Mouse (Mus musculus) cerebellum, adult 2 months (tissue): Measurements from ENCODE around the gene Tbc1d32. TPM values are rescaled to one million over a fixed set of nuclear protein-coding genes. Genes with fewer than 3 reads are reported as not detected.

Experiments used
- DNase-seq, 2 experiments: peaks; one replicate each; pipeline ENCODE4 v3.0.0; 2021
- H3K27ac ChIP-seq: fragments of 200-500 bp; 2 replicates; pipeline ENCODE4 v1.5.1; 2012; ENCODE audit warnings: low read length, control low read depth, inconsistent platforms; ENCODE audit not compliant: insufficient read depth
- H3K27me3 ChIP-seq: fragments of 200-500 bp; 2 replicates; pipeline ENCODE4 v1.6.1; 2012; ENCODE audit warnings: inconsistent platforms, mild to moderate bottlenecking, low read length, moderate library complexity; ENCODE audit not compliant: control insufficient read depth, insufficient read depth
- H3K4me1 ChIP-seq: fragments of 200-500 bp; 2 replicates; pipeline ENCODE4 v1.6.1; 2011; ENCODE audit warnings: low read length; ENCODE audit not compliant: control insufficient read depth, insufficient read depth
- H3K4me3 ChIP-seq: fragments of 200-500 bp; replicated peaks from 2 replicates; pipeline ENCODE3; 2011; ENCODE audit warnings: mild to moderate bottlenecking, low read depth, low read length, control low read depth; ENCODE audit not compliant: insufficient read depth
- CTCF ChIP-seq: fragments of 200-500 bp; IDR thresholded peaks from 2 replicates; pipeline ENCODE4 v1.5.1; 2011; ENCODE audit warnings: low read depth, mild to moderate bottlenecking, control low read depth, low read length, moderate library complexity, borderline replicate concordance; ENCODE audit not compliant: insufficient read depth
- POLR2A ChIP-seq: fragments of 200-500 bp; IDR thresholded peaks from 2 replicates; pipeline ENCODE4 v1.6.1; 2011; ENCODE audit warnings: low read length, control low read depth, borderline replicate concordance; ENCODE audit not compliant: insufficient read depth
- WGBS: fragments of 180-500 bp; shearing (Covaris S2); methylation state at CpG from one replicate; pipeline ENCODE4 v1.1.7; 2018; 5-methylcytosine and 5-hydroxymethylcytosine counted together
- polyA plus RNA-seq: library from polyadenylated mRNA; depleted of rRNA; stranded (reverse); fragments of >200 nt; gene quantifications from 2 replicates; pipeline ENCODE4 v1.2.3, GENCODE M21; 2012; rRNA removed

The Tbc1d32 gene
- polyA plus RNA-seq = 3.5 TPM in 2 replicates

- 3% methylated on average over 42 of the region's 42 CpGs for WGBS
- Histone ChIP-seq H3K27ac (peak within 1 kb of the TSS; percentile 79), H3K4me3 (peak within 1 kb of the TSS; percentile 87), H3K4me1 (no peaks in the 10 kb centered on the region), H3K27me3 (no peaks in the 10 kb centered on the region)
- peak; percentile 92 to 95 for DNase-seq
- TF ChIP-seq CTCF (no peak), POLR2A (peak; percentile 87)
Observed at GRCm38 (mm10) chr10:56228568-56229209, at the start of gene Tbc1d32. Tbc1d32 (minus strand) TSS chr10:56228689.

GRCm38 (mm10) chr10:56227771-56228275 is 666 bp downstream of the Tbc1d32 start:
- Histone ChIP-seq H3K27me3 (no peaks in the 10 kb centered on the region), H3K4me1 (no peaks in the 10 kb centered on the region), H3K4me3 (no peak overlapping the region), H3K27ac (no peak overlapping the region)
- WGBS = 77% methylated on average over 8 of the region's 8 CpGs
- no peak for TF ChIP-seq CTCF
- DNase-seq = peak; percentile 22 to 23

GRCm38 (mm10) chr10:56215797-56216196 is 12.7 kb downstream of the Tbc1d32 start:
- H3K27ac ChIP-seq = no peak overlapping the region
- DNase-seq = no peak
- H3K4me1 ChIP-seq = no peaks in the 10 kb centered on the region
- H3K27me3 ChIP-seq = no peaks in the 10 kb centered on the region
- TF ChIP-seq CTCF = no peak
- no peak for TF ChIP-seq POLR2A
- 67% methylated on average over 3 of the region's 3 CpGs for WGBS
- H3K4me3 ChIP-seq = no peak overlapping the region

GRCm38 (mm10) chr10:56210343-56210742 is 18.1 kb downstream of the Tbc1d32 start:
- WGBS = 92% methylated on average over 1 of the region's 1 CpGs
- no peaks in the 10 kb centered on the region for H3K4me1 ChIP-seq
- no peaks in the 10 kb centered on the region for H3K27me3 ChIP-seq
- no peak for DNase-seq
- H3K27ac ChIP-seq = no peak overlapping the region
- TF ChIP-seq POLR2A = no peak
- TF ChIP-seq CTCF = no peak
- no peak overlapping the region for H3K4me3 ChIP-seq

- Histone ChIP-seq H3K4me1 (no peaks in the 10 kb centered on the region), H3K27ac (no peak overlapping the region), H3K4me3 (no peak overlapping the region), H3K27me3 (no peaks in the 10 kb centered on the region)
- WGBS = 93% methylated on average over 8 of the region's 8 CpGs
- TF ChIP-seq POLR2A (no peak), CTCF (no peak)
- DNase-seq = no peak
Observed at GRCm38 (mm10) chr10:56206802-56207404, 21.6 kb downstream of the Tbc1d32 start.

GRCm38 (mm10) chr10:56204348-56204747 is 24.1 kb downstream of the Tbc1d32 start:
- 90% methylated on average over 2 of the region's 2 CpGs for WGBS
- Histone ChIP-seq H3K27ac (no peak overlapping the region), H3K4me1 (no peaks in the 10 kb centered on the region), H3K27me3 (no peaks in the 10 kb centered on the region), H3K4me3 (no peak overlapping the region)
- TF ChIP-seq POLR2A = no peak
- no peak for TF ChIP-seq CTCF
- no peak for DNase-seq

- DNase-seq = no peak
- TF ChIP-seq POLR2A (no peak), CTCF (no peak)
- no peak overlapping the region for H3K27ac ChIP-seq
- H3K4me3 ChIP-seq = no peak overlapping the region
- no peaks in the 10 kb centered on the region for H3K27me3 ChIP-seq
- no peaks in the 10 kb centered on the region for H3K4me1 ChIP-seq
Observed at GRCm38 (mm10) chr10:56199902-56200301, 28.6 kb downstream of the Tbc1d32 start.

GRCm38 (mm10) chr10:56198691-56199090 is 29.8 kb downstream of the Tbc1d32 start:
- Histone ChIP-seq H3K4me3 (no peak overlapping the region), H3K27me3 (no peaks in the 10 kb centered on the region), H3K27ac (no peak overlapping the region), H3K4me1 (no peaks in the 10 kb centered on the region)
- TF ChIP-seq CTCF (no peak), POLR2A (no peak)
- DNase-seq = no peak
- WGBS = 75% methylated on average over 3 of the region's 3 CpGs
